Mouse (Mus musculus) splenic B cell, adult 2 months (primary cell): ENCODE measurements around the gene Gm128.

Source experiments
- DNase-seq: peaks from one replicate; pipeline ENCODE4 v3.0.0-alpha.2; 2011; ENCODE audit warnings: low read depth, low spot score
- H3K27me3 ChIP-seq: 2 replicates; pipeline ENCODE4 v1.6.1; 2012; ENCODE audit warnings: mild to moderate bottlenecking, low read length, moderate library complexity, mixed read lengths; ENCODE audit not compliant: control insufficient read depth, poor library complexity, insufficient read depth, severe bottlenecking
- H3K36me3 ChIP-seq: 2 replicates; pipeline ENCODE4 v1.6.1; 2012; ENCODE audit warnings: mild to moderate bottlenecking, low read length, moderate library complexity, mixed read lengths; ENCODE audit not compliant: control insufficient read depth, poor library complexity, insufficient read depth, severe bottlenecking

The Gm128 gene

DNA sequence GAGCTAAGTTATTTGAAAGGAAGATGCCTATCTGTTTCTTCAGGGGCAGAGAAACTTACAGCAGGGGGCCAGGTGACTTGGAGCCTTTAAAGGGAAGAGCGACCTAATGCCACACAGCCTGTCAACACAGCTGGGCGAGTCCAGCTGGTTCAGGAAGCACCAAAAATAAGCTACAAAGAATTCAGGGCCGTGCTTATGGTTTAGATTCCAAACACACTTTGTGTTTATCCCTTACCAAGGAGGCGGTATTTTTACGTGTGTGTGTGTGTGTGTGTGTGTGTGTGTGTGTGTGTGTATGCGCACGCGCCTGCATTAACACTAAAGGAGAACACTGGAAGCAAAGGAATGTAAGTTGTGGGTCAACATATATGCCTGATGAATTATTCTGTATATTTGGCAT is 39.3 kb upstream of the Gm128 start:
- H3K36me3 ChIP-seq: no peaks in the 10 kb centered on the region
- H3K27me3 ChIP-seq: no peaks in the 10 kb centered on the region
- peak; percentile 32 for DNase-seq

DNA sequence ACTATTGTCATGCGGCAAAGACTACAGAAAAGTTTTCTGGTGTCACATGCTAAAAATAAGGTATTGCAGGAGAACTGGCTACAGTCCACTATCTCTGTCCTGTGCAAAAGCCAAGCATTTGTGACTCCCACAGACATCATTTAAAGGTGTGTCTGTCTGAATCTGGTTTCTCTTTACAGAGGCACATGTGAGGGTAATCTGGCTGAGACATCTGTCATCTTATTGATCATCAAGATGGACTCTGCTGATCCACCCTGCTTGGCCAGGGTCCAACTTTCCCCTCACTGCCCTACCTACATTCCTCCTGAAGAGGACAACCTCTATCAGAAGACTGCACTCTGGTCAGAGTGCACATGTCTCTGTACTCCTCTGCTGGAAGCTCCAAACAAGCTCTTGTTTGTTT is 35.8 kb upstream of the Gm128 start:
- no peaks in the 10 kb centered on the region for H3K36me3 ChIP-seq
- DNase-seq: no peak
- no peaks in the 10 kb centered on the region for H3K27me3 ChIP-seq

DNA sequence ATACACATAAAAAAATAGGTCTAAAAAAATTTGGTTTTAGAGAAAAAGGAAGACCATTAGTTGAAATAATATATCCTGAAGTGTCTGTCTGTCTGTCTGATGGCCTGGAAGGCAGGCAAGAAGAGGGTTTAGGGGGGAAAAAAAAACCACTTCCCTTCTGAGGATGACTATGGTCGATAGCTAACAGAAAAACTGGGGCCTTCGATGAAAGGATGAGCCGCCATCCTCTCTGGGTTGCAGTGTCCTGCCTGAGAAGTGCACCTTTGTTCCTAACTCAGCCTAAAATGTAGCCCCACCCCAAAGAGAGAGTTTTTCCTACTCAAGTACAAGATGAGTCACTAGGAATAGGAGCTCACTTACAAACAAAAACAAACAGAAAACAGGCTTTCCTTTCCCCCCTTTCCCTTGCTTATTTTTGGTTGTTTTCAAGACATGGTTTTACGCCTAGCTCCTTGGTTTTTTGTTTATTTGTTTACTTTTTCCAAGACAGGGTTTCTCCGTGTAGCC is 35.1 kb upstream of the Gm128 start:
- DNase-seq: no peak
- H3K36me3 ChIP-seq: no peaks in the 10 kb centered on the region
- no peaks in the 10 kb centered on the region for H3K27me3 ChIP-seq

DNA sequence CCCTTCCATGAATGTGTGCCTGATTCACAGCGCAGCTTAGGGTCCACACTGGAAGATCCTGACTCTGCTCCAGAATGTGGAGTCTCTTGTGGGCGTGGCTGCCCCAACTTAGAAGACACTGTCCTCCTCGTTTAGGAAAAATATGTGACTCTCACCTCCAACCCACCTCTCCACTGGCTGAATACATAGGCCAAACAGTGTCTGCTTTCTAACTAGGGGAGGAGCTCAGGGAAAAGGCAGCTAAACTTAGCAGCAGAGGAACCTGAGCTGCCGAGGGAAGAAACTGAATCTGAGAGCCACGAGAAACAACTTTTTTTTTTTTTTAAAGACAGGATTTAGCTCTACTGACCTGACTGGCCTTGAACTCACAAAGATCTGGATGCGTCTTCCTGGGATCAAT is 33.8 kb upstream of the Gm128 start:
- no peaks in the 10 kb centered on the region for H3K27me3 ChIP-seq
- no peaks in the 10 kb centered on the region for H3K36me3 ChIP-seq
- DNase-seq: no peak

DNA sequence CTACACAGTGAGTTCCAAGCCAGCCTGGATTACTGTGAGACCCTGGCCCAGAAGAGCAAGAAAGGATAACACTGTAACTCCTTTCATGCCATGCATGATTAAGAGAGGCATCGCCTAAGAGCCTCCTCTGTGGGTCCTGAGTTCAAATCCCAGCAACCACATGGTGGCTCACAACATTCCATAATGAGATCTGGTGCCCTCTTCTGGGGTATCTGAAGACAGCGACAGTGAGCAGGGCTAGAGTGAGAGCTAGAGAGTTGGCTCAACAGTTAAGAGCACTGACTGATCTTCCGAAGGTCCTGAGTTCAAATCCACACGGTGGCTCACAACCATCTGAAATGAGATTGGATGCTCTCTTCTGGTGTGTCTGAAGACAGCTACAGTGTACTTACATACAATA is 33.1 kb upstream of the Gm128 start:
- Histone ChIP-seq H3K27me3 (no peaks in the 10 kb centered on the region), H3K36me3 (no peaks in the 10 kb centered on the region)
- no peak for DNase-seq

DNA sequence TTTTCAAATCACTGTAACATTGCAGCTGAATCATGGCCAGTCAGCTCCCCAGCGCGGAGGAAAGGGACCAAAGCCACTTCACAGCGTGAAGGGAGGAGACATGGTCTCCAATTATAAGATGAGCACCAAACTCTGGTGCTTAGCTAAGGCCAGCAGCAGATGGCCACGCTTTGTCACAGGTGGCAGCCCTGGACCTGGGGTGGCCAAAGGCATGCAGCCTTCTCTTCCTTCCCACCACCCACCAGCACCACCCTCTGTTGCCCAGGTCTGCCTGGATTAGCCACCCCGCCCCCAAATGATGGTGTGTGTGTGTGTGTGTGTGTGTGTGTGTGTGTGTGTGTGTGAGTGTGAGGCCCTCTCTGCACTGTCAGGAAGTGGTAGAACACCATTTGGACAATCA is 32.1 kb upstream of the Gm128 start:
- DNase-seq: no peak
- no peaks in the 10 kb centered on the region for H3K36me3 ChIP-seq
- no peaks in the 10 kb centered on the region for H3K27me3 ChIP-seq

DNA sequence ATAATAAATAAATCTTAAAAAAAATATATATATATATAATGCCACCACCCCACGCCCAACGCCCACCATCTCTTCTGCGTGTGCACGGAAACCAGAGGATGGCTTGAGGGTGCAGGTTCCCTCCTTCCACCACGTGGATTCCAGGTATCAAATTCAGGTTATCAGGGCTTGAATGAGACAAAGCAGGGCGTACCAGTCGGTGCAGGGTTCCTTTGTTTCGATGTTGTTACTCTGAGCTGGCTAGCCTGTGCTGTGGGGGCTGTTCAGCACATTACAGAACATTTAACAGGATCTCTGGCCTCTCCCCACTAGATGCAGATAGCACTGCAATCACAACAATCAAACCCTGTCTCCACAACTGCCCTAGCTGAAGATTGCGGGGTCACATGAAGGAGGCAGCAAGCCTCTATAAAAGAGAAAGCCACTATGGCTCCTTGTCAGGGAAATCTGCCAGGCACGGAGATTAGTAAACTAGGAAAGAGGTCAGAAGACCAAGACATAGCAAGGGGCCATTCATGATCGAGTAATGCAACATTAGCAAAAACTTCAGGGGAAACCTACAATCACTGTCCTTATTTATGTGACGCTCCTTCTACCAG is 29.5 kb upstream of the Gm128 start:
- DNase-seq: no peak
- Histone ChIP-seq H3K27me3 (no peaks in the 10 kb centered on the region), H3K36me3 (no peaks in the 10 kb centered on the region; the same call in 1 of the 2 replicates)

DNA sequence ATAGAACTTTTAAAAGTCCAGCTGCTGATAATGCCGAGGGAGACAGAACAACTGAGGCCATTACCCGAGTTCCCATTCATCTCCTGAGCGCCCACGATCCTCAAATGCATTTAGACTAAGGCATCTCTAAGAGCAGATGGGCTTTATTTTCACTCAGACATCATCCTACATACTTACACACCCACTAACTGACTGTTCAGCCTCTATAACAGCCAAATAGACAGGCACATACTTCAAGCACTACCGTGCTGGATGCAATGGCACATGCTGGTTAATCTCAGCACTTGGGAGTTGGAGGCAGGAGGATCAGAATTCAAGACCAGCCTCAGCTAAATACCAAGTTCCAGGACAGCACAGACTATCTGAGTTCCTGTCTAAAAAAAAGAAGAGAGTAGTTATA is 28.4 kb upstream of the Gm128 start:
- Histone ChIP-seq H3K27me3 (no peaks in the 10 kb centered on the region), H3K36me3 (no peaks in the 10 kb centered on the region; the same call in none of the 2 replicates)
- DNase-seq: no peak

DNA sequence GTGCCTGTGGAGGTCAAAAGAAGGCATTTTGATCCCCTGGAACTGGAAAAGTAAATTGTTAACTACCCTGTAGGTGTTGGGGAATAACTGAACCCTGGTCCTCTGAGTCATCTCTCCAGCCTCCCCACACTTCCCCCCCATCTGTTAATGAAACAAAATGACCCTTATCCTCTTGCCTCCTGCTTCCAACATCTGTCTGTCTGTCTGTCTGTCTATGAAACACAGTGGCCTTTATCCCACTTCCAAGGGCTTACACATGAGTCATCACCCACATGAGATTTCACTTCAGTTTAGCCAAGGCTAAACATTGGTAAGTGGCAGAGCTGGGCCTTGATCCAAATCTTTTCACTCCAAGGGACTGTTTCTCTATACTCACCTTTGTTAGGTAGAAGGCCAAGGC is 26.5 kb upstream of the Gm128 start:
- peaks cover 2% of the 10 kb centered on the region for H3K36me3 ChIP-seq
- no peaks in the 10 kb centered on the region for H3K27me3 ChIP-seq
- DNase-seq: no peak

DNA sequence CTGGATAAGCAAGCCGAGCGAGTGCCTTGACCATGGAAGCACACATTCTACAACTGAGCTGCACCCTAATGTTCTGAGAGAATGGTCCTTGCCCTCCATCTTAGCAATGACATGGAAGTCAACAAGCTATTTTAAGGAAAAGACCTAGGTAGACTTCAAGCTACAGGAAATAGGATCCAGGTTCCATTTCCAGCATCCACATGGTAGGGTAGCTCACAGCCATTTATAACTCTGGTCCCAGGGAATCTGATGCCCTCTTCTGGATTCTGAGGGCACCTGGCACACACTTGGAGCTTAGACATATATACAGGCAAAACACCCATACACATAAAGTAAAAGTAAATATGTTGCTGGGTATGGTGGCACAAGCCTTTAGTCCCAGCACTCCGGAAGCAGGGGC is 24.7 kb upstream of the Gm128 start:
- no peak for DNase-seq
- H3K27me3 ChIP-seq: no peaks in the 10 kb centered on the region
- peaks cover 4% of the 10 kb centered on the region for H3K36me3 ChIP-seq

DNA sequence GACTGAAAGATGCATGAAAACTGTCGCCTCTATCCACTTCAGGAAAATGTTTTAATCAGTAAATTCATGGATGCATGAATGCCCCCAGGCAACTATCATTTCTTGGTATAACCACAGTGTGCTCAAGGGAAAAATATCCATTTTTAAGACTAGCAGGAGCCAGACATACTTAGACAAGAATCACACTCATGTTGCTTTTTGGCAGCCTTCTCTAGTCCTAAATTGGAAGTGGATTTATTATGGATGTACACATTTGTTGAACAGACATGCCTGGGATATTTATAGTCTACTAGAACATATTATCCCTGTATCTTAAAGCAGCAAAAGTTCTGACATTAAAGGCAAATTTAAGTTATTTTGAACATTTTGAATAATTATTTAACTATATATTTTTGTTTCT is 23.3 kb upstream of the Gm128 start:
- Histone ChIP-seq H3K27me3 (no peaks in the 10 kb centered on the region), H3K36me3 (peaks cover 4% of the 10 kb centered on the region)
- DNase-seq: no peak

DNA sequence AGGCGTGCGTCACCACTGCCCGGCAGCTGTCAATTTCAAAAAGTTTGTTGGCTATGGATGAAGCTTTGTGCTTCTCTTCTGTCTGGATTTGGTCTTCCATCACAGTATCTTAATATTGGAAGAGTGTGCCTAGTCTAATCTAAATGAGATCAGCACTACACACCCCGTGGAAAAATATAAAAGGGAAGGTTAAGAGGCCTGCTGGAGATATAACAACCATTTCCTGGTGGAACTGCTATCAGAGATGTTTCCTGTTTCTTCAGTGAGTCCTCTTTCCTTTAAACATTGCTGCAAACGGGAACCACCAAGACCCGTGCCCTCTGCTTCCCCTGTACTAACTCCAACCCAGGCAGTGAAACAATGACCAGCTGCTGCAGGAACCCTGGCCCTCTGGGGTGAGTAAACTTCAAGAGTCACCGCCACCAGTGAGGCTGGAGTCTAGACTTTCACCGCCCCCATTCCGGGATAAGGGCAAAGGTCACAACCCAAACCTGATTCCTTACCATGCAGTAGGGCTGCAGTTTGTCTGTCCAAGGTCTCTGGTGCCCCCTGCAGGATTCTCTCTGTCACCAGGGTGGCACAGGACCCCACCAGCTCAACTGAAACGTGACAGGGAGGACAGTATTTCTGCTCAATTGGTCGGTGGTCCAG is 21.8 kb upstream of the Gm128 start:
- H3K27me3 ChIP-seq: no peaks in the 10 kb centered on the region
- peaks cover 5% of the 10 kb centered on the region for H3K36me3 ChIP-seq
- DNase-seq: peak; percentile 84

DNA sequence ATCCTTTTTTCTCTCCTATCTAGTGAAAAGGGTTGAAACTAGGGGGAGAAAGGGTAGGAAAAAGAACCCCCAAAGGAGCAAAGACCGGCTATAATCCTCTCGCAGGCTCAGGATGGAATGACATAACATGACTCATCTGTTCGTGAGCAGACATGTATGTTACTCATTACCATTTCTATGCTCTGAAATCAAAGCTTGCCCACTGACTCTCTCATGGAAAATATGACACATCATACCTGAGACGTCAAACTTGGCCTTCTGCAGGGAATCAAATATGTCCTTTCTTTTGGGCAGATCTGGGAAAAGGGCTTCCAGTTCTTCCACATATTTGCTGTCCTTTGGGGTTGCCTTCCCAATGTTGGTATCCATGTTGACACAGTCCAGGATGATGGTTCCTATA is 20.6 kb upstream of the Gm128 start:
- DNase-seq: no peak

DNA sequence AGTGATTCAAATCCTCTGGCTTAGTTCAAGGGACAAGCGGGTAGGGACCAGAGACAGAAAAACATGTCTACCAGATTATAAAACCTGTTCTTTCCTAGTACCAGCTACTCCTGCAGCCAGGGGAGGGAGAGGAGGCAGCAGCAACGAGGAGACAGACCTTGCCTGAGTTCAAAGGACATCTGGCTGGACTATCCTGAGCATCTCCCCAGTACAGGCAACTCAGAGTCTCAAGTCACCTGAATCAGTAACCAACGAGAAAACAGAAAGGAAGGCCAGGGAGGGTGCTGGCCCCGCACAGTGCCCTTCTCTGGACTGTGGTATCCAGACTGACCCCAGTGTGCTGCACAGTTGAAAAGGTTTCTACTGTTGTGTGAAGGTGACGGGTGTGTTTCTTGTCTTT is 15.5 kb upstream of the Gm128 start:
- no peaks in the 10 kb centered on the region for H3K27me3 ChIP-seq
- peaks cover 6% of the 10 kb centered on the region for H3K36me3 ChIP-seq
- no peak for DNase-seq

More for the DNA sequence above, 20.6 kb upstream of the Gm128 start:
- H3K36me3 ChIP-seq: peaks cover 9% of the 10 kb centered on the region
- no peaks in the 10 kb centered on the region for H3K27me3 ChIP-seq

DNA sequence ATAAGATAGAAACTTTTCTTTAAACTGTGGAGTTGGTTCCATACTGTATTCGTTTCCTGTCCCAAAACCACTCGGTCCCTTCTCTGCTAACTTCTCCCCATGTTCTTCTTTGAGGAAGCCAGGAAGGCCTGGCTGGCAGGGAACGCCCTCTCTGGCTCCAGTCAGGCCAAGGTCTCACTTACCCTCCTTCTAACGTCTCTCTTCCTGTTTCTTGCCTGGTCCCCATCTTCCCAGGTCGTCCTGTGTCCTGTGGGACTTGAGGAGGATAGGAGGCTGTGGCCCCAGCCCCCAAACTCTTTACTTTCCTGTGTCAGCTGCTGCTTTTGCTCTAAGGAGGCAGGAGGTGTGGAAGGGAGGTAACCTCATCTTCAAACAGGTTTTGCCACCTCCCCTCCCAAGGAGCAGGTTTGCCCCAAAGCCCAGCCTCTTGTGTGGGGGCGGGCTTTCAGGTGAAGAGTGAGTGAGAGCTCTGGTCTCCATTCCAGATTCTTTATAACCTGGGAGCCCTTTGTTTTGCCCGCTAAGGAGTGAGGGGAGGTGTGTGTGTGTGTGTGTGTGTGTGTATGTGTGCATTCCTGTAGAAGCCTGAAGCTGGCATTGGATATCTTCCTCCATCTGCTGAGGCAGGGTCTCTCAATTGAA is 9.5 kb upstream of the Gm128 start, which contains the start of gene Bnipl:
Bnipl (minus strand) TSS at position 411 of the 642 bp plus-strand sequence.
- Histone ChIP-seq H3K36me3 (no peaks in the 10 kb centered on the region), H3K27me3 (no peaks in the 10 kb centered on the region)
- no peak for DNase-seq
